Mouse (Mus musculus): Measurements from ENCODE around the gene Zfp986.
"Not testable (repeated sequence)": the region's sequence is repeated elsewhere in the genome, so short reads cannot be mapped to it uniquely, and the experiment has no call there.

- not testable (repeated sequence) for TF ChIP-seq EP300 (IDR thresholded peaks at IDR 0.05; ENCODE audit: low read length); POLR2A (IDR thresholded peaks at IDR 0.05; ENCODE audit: low read depth, low read length); MAFK (IDR thresholded peaks at IDR 0.05; ENCODE audit: insufficient replicate concordance, low read length); MXI1 (IDR thresholded peaks at IDR 0.05; ENCODE audit: low read depth, low read length)
Observed at GRCm38 (mm10) chr4:145868494-145868893, at the start of gene Zfp986.
